Mouse (Mus musculus) MEL-GATA-1-ER (cell line): ENCODE data around the gene Pank2.
"Not testable (repeated sequence)": the region's sequence is repeated elsewhere in the genome, so short reads cannot be mapped to it uniquely, and the experiment has no call there.

Source experiments
- DNase-seq: peaks from one replicate; pipeline ENCODE4 v3.0.0-alpha.2; 2012; ENCODE audit warnings: low read depth; ENCODE audit errors: extremely low read depth

The Pank2 gene

GRCm38 (mm10) chr2:131260544-131261307 lies 1.6 kb upstream of the Pank2 start:
- no peak for DNase-seq

GRCm38 (mm10) chr2:131261481-131262212 lies 648 bp upstream of the Pank2 start:
- no peak for DNase-seq

- peak; percentile 84 for DNase-seq
These were observed 680 bp downstream of the Pank2 start for GRCm38 (mm10) chr2:131262680-131263670.

DNA sequence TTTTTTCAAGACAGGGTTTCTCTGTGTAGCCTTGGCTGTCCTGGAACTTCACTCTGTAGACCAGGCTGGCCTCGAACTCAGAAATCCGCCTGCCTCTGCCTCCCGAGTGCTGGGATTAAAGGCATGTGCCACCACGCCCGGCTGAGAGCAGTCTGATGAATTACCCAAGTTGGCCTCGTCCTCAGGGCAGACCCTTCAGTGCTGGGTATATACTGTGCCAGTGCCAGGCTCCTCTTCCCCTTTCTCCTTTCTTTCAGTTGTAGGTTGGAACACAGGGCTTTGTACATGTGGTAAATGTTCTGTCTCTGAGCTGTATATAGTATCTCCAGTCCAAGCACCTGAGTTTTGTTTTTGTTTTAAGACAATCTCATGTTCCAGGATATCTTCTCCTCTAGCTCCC lies 1.7 kb downstream of the Pank2 start:
- DNase-seq, result no peak

DNA sequence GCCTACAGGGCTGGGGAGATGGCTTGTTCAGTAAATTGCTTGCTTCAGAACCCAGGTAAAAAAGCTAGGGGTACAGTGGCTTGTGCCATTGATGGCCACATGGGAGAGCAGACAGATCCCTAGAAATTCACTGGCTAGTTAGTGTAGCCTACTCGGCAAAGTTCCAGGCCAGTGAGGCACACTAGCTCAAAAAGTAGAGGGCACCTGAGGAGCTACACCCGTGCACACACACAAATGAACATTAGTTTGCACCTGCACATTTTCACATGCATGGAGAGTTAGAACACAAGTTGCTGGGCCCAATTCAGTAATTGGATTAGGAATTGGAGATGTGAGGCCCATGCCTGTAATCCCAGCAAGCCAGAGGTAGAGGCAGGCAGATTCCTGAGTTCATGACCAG lies 2.8 kb downstream of the Pank2 start:
- DNase-seq, result no peak

DNA sequence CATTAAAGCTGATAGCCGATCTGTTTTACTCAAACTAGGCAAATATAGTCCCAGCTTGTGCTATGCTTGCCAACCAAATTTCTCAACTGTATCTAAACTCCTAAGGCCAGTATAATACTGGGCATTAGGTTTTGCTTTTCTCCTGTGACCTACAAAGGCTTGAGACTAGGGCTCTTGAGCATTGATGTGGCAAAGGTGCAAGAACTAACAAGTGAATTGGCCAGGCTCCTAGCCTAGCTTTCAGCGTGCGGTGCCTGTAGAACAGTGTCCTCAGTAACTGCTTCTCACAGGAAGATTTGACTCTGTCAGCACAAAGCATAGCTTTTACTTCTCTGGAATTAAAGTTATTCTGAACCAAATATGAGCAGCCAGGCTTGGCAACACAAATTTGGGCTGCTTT lies 13.2 kb downstream of the Pank2 start:
- no peak for DNase-seq

GRCm38 (mm10) chr2:131276722-131277121 lies 14.4 kb downstream of the Pank2 start:
- no peak for DNase-seq

DNA sequence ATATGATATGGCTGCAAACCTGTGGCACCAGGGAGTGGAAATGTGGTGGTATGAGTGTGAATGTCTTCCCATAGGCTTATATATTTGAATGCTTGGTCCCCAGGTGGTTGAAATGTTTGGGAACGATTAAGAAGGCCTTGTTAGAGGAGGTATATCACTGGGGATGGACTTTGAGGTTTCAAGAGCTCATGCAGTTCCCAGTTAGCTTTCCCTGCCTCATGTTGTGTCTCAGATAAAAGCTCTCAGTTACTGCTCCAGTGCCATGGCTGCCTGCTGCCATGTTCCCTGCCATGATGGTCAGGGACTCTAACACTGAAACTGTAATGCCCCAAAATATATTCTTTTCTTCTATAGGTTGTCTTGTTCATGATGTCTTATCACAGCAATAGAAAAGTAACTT lies 19.3 kb downstream of the Pank2 start:
- no peak for DNase-seq

GRCm38 (mm10) chr2:131286276-131286675 lies 24.0 kb downstream of the Pank2 start:
- no peak for DNase-seq

DNA sequence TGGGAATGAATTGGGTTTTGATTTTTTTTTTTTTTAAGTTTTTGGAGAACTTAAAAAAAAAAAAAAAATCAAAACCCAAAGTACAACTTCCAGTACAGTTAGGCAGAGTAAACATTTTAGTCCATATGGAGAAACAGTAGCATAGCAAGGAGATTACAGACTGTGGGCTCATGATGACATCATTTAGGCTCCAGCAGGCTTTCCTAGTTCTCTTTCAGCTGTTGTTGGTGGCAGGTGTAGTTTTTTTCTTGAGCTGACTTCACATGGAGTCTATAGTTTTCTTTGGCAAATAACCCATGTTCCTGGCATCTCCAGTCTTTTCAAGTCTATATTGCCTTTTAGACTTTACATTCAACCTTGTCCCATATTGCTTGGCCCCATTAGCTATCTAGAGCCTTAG lies 28.4 kb downstream of the Pank2 start:
- no peak for DNase-seq

DNA sequence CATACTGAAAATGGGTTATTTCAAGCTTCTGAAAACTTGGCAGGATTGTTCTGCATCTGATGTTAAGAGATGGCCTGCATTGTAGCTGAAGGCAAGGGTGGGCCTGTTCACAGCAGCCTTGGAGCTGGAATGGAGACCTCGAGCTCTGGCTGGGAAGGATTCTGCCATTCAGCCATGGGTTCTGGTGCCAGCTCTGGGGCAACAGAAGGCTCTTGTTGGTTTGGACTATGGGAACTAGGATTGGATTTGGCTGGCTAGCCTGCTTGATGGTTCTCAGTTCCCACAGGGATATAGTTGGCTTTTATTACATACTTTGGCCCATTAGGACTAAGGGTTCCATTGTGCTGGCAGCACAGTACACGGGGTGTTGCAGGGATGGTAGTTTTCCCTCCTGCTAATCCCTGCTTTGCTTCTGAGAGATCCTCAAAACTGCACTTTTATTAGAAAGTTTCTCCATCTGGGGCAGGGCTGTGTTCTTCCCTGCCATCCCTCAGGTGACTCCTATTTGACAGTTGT lies 34.5 kb downstream of the Pank2 start:
- DNase-seq, result no peak

DNA sequence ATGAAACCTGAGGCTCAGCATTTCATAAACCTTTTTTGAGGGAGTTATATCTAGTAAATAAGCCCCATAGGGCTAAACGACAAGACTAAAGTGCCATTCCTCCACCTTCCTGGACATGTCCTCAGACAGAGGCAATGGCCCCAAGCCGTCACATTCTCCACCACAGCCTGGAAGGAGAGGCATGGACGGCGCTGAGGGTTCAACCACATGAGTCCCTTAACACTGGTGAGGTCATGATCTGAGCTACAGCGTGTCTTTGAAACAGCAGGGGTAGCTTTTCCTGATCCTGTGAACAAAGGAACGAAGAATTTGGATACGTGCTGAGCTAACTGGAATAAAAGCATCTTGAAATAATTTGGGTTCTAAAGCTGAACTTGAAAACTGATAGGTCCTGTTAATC lies 36.4 kb downstream of the Pank2 start:
- DNase-seq, result not testable (repeated sequence)

- no peak for DNase-seq
These were observed 38.2 kb downstream of the Pank2 start for GRCm38 (mm10) chr2:131300485-131300884.

GRCm38 (mm10) chr2:131301635-131302034 lies 39.3 kb downstream of the Pank2 start:
- DNase-seq, result no peak

DNA sequence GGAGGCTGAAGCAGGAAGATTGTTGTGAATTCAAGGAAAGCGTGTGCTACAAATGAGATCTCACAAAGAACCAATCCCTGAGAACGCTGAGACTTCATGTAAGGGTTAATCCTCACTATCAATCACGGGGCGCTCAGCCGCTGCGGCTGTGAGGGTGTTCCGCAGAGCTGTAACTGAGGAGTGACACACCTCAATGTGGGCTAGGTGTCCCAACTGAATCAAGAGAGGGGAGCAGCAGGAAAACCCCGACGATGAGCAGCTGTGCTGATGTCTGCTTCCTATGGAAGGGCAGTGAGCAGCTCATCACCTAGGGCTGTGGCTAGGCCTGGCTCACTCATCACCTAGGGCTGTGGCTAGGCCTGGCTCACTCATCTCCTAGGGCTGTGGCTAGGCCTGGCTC lies 42.2 kb downstream of the Pank2 start:
- DNase-seq, result no peak

GRCm38 (mm10) chr2:131305226-131305625 lies 42.9 kb downstream of the Pank2 start:
- peak; percentile 45 for DNase-seq

DNA sequence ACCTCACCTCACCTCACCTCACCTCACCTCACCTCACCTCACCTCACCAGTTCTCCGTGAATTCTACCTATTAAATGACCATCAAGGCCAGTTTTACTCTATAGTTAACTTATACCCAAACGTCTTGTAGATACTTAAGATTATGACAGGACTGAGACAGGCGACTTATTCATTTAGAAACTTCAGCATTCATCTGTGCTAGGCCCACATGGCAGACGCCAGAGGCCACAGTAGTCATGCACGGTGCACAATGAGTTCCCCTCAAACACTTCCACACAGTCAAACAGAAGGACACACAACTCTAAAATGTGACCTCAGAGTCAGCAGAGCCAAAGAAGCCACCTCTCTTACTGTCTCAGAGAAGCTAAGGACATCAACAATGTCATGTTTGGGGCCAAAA lies 45.1 kb downstream of the Pank2 start:
- no peak for DNase-seq

GRCm38 (mm10) chr2:131307822-131308221 lies 45.5 kb downstream of the Pank2 start:
- no peak for DNase-seq

DNA sequence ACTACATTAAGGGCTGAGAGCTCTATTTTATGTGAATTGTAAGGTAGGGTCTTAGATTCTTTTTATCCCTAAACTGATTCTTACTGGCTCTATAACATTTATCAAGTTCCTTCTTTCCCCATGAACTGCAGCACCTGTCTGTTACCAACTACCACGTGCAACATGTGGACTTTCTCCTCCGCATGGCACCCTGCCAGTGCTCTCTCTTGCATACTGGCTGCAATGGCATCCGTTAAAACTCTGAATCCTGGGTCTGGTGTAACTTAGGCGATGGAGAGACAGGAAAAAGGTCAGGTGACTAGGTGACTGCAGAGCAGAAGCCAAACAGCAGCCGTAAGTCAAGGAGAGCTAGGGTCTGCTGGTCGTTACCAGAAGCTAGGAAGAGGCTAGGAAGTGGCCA lies 47.0 kb downstream of the Pank2 start:
- DNase-seq, result no peak

DNA sequence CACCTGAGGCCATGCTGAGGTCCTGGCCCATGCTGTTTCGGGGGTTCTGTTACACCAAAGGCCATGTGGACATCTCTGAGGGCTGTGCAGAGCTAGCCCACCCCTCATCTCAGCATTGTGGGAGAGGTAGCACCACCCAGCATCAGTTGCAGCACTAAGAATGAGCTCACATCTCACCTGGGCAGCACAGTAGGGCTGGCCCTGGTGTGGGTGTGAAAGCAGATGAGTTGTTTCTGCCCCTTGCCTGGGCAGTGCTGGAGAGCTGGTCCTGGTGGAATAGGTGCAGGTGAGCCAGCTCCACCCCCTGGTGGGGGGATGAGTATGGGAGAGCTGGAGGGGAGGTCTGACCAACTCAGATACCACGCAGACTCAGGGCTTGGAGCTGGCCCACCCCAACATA lies 53.9 kb downstream of the Pank2 start:
- no peak for DNase-seq

DNA sequence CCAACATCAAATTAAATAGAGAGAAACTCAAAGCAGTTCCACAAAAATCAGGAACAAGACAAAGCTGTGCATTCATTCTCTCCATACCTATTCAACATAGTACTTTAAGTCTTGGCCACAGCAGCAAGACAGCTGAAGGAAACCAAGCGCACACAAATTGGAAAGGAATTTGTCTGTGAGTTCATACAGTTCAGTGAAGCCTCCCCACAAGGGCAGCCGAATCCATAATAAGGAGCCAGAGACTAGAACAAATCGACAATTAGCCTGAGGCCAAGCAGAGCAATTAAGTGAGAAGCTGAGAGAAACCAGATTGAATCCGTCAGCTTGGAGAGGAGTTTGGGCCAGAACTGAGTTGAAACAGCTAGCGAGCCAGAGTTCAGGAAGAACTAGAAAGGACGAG lies 57.1 kb downstream of the Pank2 start:
- no peak for DNase-seq

DNA sequence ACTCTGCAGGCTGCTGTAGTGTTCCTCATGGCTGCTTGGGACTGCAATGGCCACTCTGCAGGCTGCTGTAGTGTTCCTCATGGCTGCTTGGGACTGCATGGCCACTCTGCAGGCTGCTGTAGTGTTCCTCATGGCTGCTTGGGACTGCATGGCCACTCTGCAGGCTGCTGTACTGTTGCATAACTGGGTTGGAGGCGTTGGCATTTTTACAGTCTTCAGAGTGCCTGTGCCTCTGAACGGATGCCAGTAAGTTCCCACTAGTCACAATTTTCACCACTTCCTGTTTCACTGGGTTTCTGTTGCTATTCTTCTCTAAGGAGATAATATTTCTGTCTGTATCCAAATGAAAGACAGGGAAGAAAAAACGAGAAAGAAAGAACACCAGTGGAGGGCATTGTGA lies 58.9 kb downstream of the Pank2 start:
- DNase-seq, result peak; percentile 80
